Mouse (Mus musculus) myocyte (in vitro differentiated cells): ENCODE measurements around the gene Plxnc1.

ENCODE experiments used
- POLR2A ChIP-seq: IDR thresholded peaks from one replicate; pipeline ENCODE4 v1.6.1; 2011; ENCODE audit warnings: low read depth, mild to moderate bottlenecking, control low read depth, moderate library complexity; ENCODE audit not compliant: insufficient read length
- USF1 ChIP-seq: IDR thresholded peaks from one replicate; pipeline ENCODE4 v1.6.1; 2011; ENCODE audit warnings: low read depth, mild to moderate bottlenecking, control low read depth, moderate library complexity

DNA sequence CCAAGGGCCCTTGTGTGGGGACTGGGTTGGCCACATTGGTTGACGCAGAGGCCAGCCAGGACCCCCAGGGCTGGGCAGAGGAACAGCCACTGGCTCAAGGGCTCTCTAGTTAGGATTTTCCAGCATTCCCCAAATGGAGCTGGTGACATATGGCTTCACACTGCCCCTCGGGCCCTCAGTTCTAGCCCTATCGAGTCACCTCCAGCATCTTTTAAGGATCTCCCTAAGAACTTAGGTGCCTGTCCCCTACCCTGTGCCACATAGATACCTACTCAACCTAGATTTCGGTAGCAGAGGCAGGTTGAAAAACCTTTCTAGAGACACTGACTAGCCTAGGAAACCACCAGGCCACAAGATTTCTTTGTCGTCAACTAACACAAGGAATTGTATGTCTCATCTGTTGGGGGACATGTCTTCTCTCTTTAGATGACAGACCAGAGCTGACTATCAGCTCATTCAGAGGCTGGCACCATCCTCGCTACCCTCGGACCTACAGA, 115.9 kb downstream of the Plxnc1 start:
- no peak for TF ChIP-seq POLR2A
- no peak for TF ChIP-seq USF1
